Mouse (Mus musculus) liver, embryonic 14.5 days (tissue): ENCODE measurements at regions not wholly inside any gene's neighbourhood (a gene's known extent, or its start where the extent isn't known, plus 50 kb on each side); places are given as distances from the start of the nearest gene placed in this dataset.
A peak's percentile ranks its signal among the peaks of the same experiment; 100 is the strongest.

ENCODE experiments used
- ATAC-seq: fragments of 200-750 bp; cut with Nextera tagmentation; 2 replicates; pipeline ENCODE4 v1.8.0; 2017; ENCODE audit warnings: moderate number of reproducible peaks, mild to moderate bottlenecking, moderate library complexity; ENCODE audit not compliant: insufficient read depth
- DNase-seq, 3 experiments: peaks; one replicate each; pipeline ENCODE4 v3.0.0-alpha.2; 2012 to 2013; ENCODE audit warnings: low read depth in 3 of 3, low spot score in 3 of 3
- H3K27ac ChIP-seq: fragments of 300-500 bp; sonication (generic); 2 replicates; pipeline ENCODE4 v1.5.1; 2014; ENCODE audit warnings: moderate library complexity, mild to moderate bottlenecking, control low read depth, inconsistent platforms
- H3K27me3 ChIP-seq: fragments of 300-500 bp; sonication (generic); 2 replicates; pipeline ENCODE4 v1.6.1; 2014; ENCODE audit warnings: mild to moderate bottlenecking, low read length, moderate library complexity; ENCODE audit not compliant: control insufficient read depth, insufficient read depth
- H3K36me3 ChIP-seq: fragments of 300-500 bp; sonication (generic); replicated peaks from 2 replicates; pipeline ENCODE4 v1.6.1; 2014; ENCODE audit warnings: low read depth; ENCODE audit not compliant: control insufficient read depth, insufficient read depth
- H3K4me1 ChIP-seq, 2 experiments: fragments of 200-500 bp in 1 of 2; fragments of 300-500 bp in 1 of 2; sonication (generic) in 1 of 2; replicated peaks; 2 replicates each; pipeline ENCODE4 v1.6.1; 2012 to 2014; ENCODE audit warnings: antibody characterized with exemption in 1 of 2, inconsistent platforms in 1 of 2, low read length in 1 of 2; ENCODE audit not compliant: control insufficient read depth in 2 of 2, insufficient read depth in 2 of 2
- H3K4me2 ChIP-seq: fragments of 300-500 bp; sonication (generic); 2 replicates; pipeline ENCODE4 v1.6.1; 2014; ENCODE audit warnings: low read depth, mild to moderate bottlenecking, control low read depth, moderate library complexity
- H3K4me3 ChIP-seq, 2 experiments: fragments of 200-500 bp in 1 of 2; fragments of 300-500 bp in 1 of 2; sonication (generic) in 1 of 2; 2 replicates each; pipeline ENCODE4 v1.5.1; 2012 to 2014; ENCODE audit warnings: low read depth in 2 of 2, low read length in 2 of 2, mild to moderate bottlenecking in 2 of 2, control low read depth in 1 of 2, inconsistent platforms in 1 of 2, moderate library complexity in 1 of 2; ENCODE audit not compliant: insufficient read depth in 1 of 2
- H3K9ac ChIP-seq: fragments of 300-500 bp; sonication (generic); replicated peaks from 2 replicates; pipeline ENCODE4 v1.6.1; 2014; ENCODE audit warnings: mild to moderate bottlenecking, control low read depth, moderate library complexity
- H3K9me3 ChIP-seq: fragments of 300-500 bp; sonication (generic); 2 replicates; pipeline ENCODE4 v1.6.1; 2016; ENCODE audit warnings: low read length, mixed read lengths; ENCODE audit not compliant: control insufficient read depth
- CTCF ChIP-seq: IDR thresholded peaks from 2 replicates; pipeline ENCODE4 v1.5.1; 2016; ENCODE audit warnings: antibody characterized with exemption, low read depth, control low read depth
- EP300 ChIP-seq: IDR thresholded peaks from 2 replicates; pipeline ENCODE4 v1.6.1; 2016; ENCODE audit warnings: antibody characterized with exemption, low read depth
- WGBS: fragments of 180-500 bp; shearing (Covaris S2); extraction: QIAGEN DNeasy Blood & Tissue Kit; methylation state at CpG from one replicate; pipeline ENCODE4 v1.1.7; 2014; ENCODE audit not compliant: insufficient replicate concordance; 5-methylcytosine and 5-hydroxymethylcytosine counted together

DNA sequence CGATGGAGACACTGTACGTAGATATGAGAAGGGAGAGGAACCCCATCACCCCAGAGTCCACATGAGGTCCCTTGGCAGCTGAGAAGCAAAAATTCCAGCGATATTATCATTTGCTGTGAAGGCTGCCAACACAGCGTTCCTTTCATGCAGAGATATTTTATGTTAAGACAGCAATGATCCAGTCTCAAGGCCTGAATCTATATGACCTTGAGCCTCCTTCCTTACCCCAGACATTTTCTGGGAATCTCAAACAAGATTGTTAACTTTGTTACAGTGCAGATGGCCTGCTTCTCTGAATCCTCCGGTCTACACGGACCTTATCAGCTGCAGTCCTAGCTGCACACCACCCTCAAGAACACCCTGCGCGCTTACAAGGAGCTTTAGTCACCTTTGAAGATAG is 106.1 kb downstream of the Edn3 start:
- Histone ChIP-seq H3K9me3 (no peaks in the 10 kb centered on the region), H3K4me1 (no peaks in the 10 kb centered on the region), H3K9ac (no peak overlapping the region), H3K4me3 (no peak overlapping the region), H3K4me2 (no peak overlapping the region), H3K36me3 (no peaks in the 10 kb centered on the region), H3K27ac (no peak overlapping the region), H3K27me3 (no peaks in the 10 kb centered on the region)
- WGBS, result 58% methylated on average over 8 of the region's 8 CpGs
- DNase-seq, result no peak
- TF ChIP-seq EP300 (no peak), CTCF (no peak)
- ATAC-seq, result no peak

DNA sequence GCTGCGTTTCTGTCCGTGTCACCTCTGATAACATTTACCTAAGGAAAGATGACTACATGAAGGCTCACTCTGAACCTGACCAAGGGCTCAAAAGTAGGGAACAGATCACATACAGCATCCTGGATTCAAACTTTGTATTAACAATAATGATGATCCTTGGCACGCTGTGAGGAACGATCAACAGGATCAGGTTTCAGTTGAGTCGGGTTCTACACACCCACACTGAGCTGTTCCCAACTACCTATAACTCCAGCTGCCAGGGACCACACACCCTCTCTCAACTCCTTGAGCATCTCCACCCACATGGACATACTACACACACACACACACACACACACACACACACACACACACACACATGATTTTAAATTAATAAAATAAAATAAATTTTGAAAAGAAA is 107.0 kb downstream of the Edn3 start:
- no peak overlapping the region for H3K4me3 ChIP-seq
- no peak overlapping the region for H3K4me2 ChIP-seq
- ATAC-seq (no peak), DNase-seq (no peak)
- 52% methylated on average over 5 of the region's 5 CpGs for WGBS
- TF ChIP-seq CTCF (no peak), EP300 (no peak)
- H3K9ac ChIP-seq, result no peak overlapping the region
- no peaks in the 10 kb centered on the region for H3K9me3 ChIP-seq
- H3K27ac ChIP-seq, result no peak overlapping the region
- H3K36me3 ChIP-seq, result no peaks in the 10 kb centered on the region
- no peaks in the 10 kb centered on the region for H3K27me3 ChIP-seq
- no peaks in the 10 kb centered on the region for H3K4me1 ChIP-seq

DNA sequence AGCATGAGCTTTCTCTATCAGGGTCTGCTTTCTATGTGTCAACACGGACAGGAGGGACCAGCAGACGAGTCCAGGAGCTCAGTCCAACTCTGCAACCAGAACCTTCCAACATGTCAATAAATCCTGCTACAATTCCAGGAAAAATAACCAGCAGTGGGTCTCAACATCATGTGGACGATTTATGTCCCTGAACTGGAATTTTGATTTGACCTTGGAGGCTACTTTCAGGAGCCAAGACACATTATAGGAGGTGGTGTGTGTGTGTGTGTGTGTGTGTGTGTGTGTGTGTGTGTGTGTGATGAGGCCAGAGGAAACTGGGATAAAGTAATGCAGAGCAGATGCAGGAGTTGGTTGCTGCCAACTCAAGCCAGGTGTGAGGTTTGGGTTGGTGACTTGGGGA is 107.8 kb downstream of the Edn3 start:
- no peak for DNase-seq
- H3K27ac ChIP-seq, result no peak overlapping the region

DNA sequence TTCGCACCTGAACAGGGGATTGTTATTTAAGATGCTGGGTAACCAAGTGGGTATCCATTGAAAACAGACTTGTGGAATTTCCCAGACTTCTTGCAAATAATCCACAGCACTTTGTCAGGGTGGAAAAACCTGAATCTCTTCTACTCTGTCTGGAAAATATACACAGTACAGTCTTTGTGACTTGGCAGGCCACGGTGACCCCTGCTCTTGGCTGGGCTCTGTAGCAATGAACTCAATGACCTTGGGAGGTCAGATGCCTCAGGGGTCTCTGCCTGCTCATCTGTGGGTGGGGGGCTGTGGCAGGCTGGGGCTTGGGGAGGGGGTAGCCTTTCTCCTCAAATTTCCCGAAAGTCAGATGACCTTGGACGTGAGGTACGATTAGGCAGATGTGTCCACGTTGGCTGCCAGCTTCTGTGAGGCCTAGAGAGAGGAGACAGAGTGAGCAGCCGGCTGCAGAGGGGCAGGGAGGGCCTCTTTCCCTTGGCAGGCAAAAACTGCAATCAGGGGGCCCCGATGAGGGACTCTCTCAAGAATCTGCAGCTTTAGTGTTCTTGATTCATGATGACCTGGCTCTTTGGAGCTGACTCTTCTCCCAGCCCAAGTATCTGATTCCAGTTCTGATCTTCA is 108.4 kb downstream of the Edn3 start:
- Histone ChIP-seq H3K4me3 (no peak overlapping the region), H3K4me2 (no peak overlapping the region), H3K9ac (no peak overlapping the region), H3K27ac (no peak overlapping the region), H3K36me3 (no peaks in the 10 kb centered on the region), H3K9me3 (no peaks in the 10 kb centered on the region), H3K4me1 (no peaks in the 10 kb centered on the region), H3K27me3 (no peaks in the 10 kb centered on the region)
- DNase-seq (no peak), ATAC-seq (no peak)
- 60% methylated on average over 8 of the region's 8 CpGs for WGBS
- TF ChIP-seq EP300 (no peak), CTCF (no peak)

More for the DNA sequence above, 107.8 kb downstream of the Edn3 start:
- no peaks in the 10 kb centered on the region for H3K4me1 ChIP-seq
- no peak for ATAC-seq
- no peak for TF ChIP-seq EP300
- no peak for TF ChIP-seq CTCF
- no peaks in the 10 kb centered on the region for H3K27me3 ChIP-seq
- no peak overlapping the region for H3K9ac ChIP-seq
- no peaks in the 10 kb centered on the region for H3K36me3 ChIP-seq
- H3K4me3 ChIP-seq, result no peak overlapping the region
- 35% methylated on average over 3 of the region's 3 CpGs for WGBS
- no peaks in the 10 kb centered on the region for H3K9me3 ChIP-seq
- H3K4me2 ChIP-seq, result no peak overlapping the region

DNA sequence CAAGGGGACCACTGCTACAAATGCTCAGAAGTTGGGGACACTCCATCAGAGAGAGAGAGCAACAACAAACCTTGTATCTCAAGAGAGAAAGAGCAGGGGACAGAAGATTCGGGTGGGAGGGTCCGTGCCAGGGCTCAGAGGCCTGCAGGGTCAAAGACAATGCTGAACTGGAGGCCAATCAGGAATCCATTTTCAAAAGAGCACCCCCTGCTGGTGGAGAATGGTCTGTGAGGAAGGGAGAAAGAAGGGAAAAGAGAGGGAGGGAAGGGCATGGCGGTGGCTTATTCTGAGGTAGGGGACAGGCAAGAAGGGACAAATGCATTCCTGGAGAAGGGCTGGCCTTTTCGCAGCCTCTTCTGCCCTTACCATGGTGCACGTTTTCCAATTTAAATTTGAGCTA is 109.9 kb downstream of the Edn3 start:
- Histone ChIP-seq H3K27me3 (no peaks in the 10 kb centered on the region), H3K4me2 (no peak overlapping the region), H3K9ac (no peak overlapping the region), H3K27ac (no peak overlapping the region), H3K9me3 (no peaks in the 10 kb centered on the region), H3K36me3 (no peaks in the 10 kb centered on the region), H3K4me1 (no peaks in the 10 kb centered on the region), H3K4me3 (no peak overlapping the region)
- 60% methylated on average over 5 of the region's 5 CpGs for WGBS
- no peak for DNase-seq
- ATAC-seq, result no peak
- TF ChIP-seq EP300, result no peak
- peak; percentile 47 for TF ChIP-seq CTCF
